8 mouse cellular contexts compared by ENCODE assay signal in the genomic region with DNA sequence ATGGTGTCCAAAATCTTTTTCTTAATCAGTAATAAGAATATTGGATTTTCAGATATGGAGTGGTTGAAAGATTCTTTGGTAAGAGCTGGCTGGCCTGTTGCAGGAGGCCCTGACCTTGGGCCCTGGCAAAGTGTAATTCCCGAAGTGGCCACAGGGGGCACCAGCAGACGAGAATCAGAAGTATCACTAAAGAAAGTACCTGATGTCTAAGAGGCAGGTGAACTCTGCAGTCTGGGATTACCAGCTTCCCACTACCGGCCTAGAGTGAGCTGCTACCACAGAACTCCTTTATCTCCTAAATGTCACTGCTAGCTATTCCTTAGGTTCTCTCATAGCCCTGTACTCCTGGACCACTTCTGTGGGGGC. TPM values are rescaled to one million over a fixed set of nuclear protein-coding genes. Genes with fewer than 3 reads are reported as not detected.
DNase-seq lines count a peak whose midpoint lies in the region; TF ChIP-seq lines count a peak whose summit lies in the region.

No protein-coding gene starts in this region.

- H3K27me3 ChIP-seq in MEL (ENCODE audit: control insufficient read depth in 1 of 2, insufficient read depth in 2 of 2, low read length in 2 of 2) = no peaks in the 10 kb centered on the region

- no peaks in the 10 kb centered on the region for H3K9me3 ChIP-seq in MEL (replicated peaks; ENCODE audit: insufficient read depth, low read length)

- H3K27ac ChIP-seq in MEL (ENCODE audit: control insufficient read depth, low read depth, low read length) = no peak overlapping the region
- peak overlapping the region; percentile 48; the same call in 1 of the 2 replicates for H3K27ac ChIP-seq in left cerebral cortex, adult 2 months

- H3K4me3 ChIP-seq in MEL (ENCODE audit: control insufficient read depth in 1 of 2, insufficient read depth in 1 of 2, low read depth in 2 of 2, low read length in 2 of 2) = no peak overlapping the region
- H3K4me3 ChIP-seq in left cerebral cortex, adult 2 months = no peak overlapping the region

- TF ChIP-seq EP300 in MEL (IDR thresholded peaks at IDR 0.05; ENCODE audit: low read depth in 1 of 2, low read length in 2 of 2) = no peak

- peak; percentile 86 to 97 for DNase-seq in heart, adult 18-20 months
- no peak for DNase-seq in heart, postnatal 25 days (ENCODE audit: low spot score)
- DNase-seq in MEL (ENCODE audit: low read depth, low spot score) = peak; percentile 84
- DNase-seq in cerebellum, adult 9-10 months = peak; percentile 94
- DNase-seq in heart, adult 9 months (ENCODE audit: low spot score in 2 of 2) = peak; percentile 79 to 86
- peak; percentile 76 to 85 for DNase-seq in left cerebral cortex, adult 2 months (ENCODE audit: extremely low spot score in 1 of 2, low spot score in 2 of 2)
- peak; percentile 86 for DNase-seq in ovary, postnatal 36 days (ENCODE audit: low spot score)
- DNase-seq in thymus, postnatal 14 days = peak; percentile 90

- intact Hi-C loops in heart, postnatal 25 days (cut with DNase I) = loop anchor here (2.0 kb wide), 1 partner anchor 28 kb away; a partner anchor contains a TSS
- intact Hi-C loops in left cerebral cortex, adult 2 months (cut with DNase I) = no loop called here

- TF ChIP-seq RAD21 in MEL (IDR thresholded peaks at IDR 0.05; ENCODE audit: low read depth, low read length) = peak; percentile 50

- TF ChIP-seq POLR2A in MEL (IDR thresholded peaks at IDR 0.05; ENCODE audit: control insufficient read depth in 1 of 2, insufficient read depth in 1 of 2, low read depth in 1 of 2, low read length in 2 of 2, poor library complexity in 1 of 2) = no peak

- peaks cover 6 to 16% of the 10 kb centered on the region in 2 experiments; a peak in 3 of 4 replicates for H3K4me1 ChIP-seq in MEL (ENCODE audit: control insufficient read depth in 1 of 2, insufficient read depth in 2 of 2, low read length in 2 of 2)

- peaks cover 6 to 7% of the 10 kb centered on the region in 2 experiments for H3K36me3 ChIP-seq in MEL (ENCODE audit: control insufficient read depth in 1 of 2, insufficient read depth in 2 of 2, low read length in 2 of 2)

- peak; percentile 75 to 93 (median 79) for TF ChIP-seq CTCF in MEL (IDR thresholded peaks at IDR 0.05 in 2 of 3, conservative IDR thresholded peaks at IDR 0.05 in 1 of 3; ENCODE audit: control insufficient read depth in 1 of 3, insufficient read depth in 1 of 3, low read depth in 2 of 3, low read length in 3 of 3, poor library complexity in 1 of 3, severe bottlenecking in 1 of 3)
- TF ChIP-seq CTCF in left cerebral cortex, adult 2 months (IDR thresholded peaks at IDR 0.05) = peak; percentile 96

- H3K79me2 ChIP-seq in MEL (ENCODE audit: control insufficient read depth, insufficient read depth, low read length, poor library complexity) = peaks cover 17% of the 10 kb centered on the region

- H3K9ac ChIP-seq in MEL (ENCODE audit: control insufficient read depth, low read depth, low read length, poor library complexity, severe bottlenecking) = no peak overlapping the region

TF ChIP-seq in MEL, 35 proteins besides CTCF, POLR2A, EP300 and RAD21:
- TF ChIP-seq HCFC1 (IDR thresholded peaks at IDR 0.05; ENCODE audit: low read depth, low read length) (no peak), TBP (IDR thresholded peaks at IDR 0.05; ENCODE audit: low read depth, low read length) (no peak), BHLHE40 (IDR thresholded peaks at IDR 0.05; ENCODE audit: borderline replicate concordance, low read depth, low read length) (no peak), POLR2AphosphoS2 (IDR thresholded peaks at IDR 0.05; ENCODE audit: low read length) (no peak), MYC (IDR thresholded peaks at IDR 0.05; ENCODE audit: low read depth, low read length) (no peak), NRF1 (IDR thresholded peaks at IDR 0.05; ENCODE audit: insufficient read depth, low read depth, low read length, poor library complexity, severe bottlenecking) (no peak), E2F4 (IDR thresholded peaks at IDR 0.05; ENCODE audit: borderline replicate concordance, low read depth, low read length) (no peak), GATA1 (IDR thresholded peaks at IDR 0.05; ENCODE audit: low read depth, low read length) (no peak), SIN3A (IDR thresholded peaks at IDR 0.05; ENCODE audit: low read length) (peak; percentile 62; the same call in 1 of the 2 replicates), TAL1 (IDR thresholded peaks at IDR 0.05; ENCODE audit: low read length) (no peak), TCF12 (IDR thresholded peaks at IDR 0.05; ENCODE audit: low read depth, low read length) (no peak), CHD2 (IDR thresholded peaks at IDR 0.05; ENCODE audit: low read length) (no peak), ZNF384 (IDR thresholded peaks at IDR 0.05; ENCODE audit: low read depth, low read length) (no peak), RCOR1 (IDR thresholded peaks at IDR 0.05; ENCODE audit: low read depth, low read length) (no peak), SMC3 (IDR thresholded peaks at IDR 0.05; ENCODE audit: low read depth, low read length) (peak; percentile 41), NELFE (IDR thresholded peaks at IDR 0.05; ENCODE audit: low read depth, low read length) (no peak), MEF2A (IDR thresholded peaks at IDR 0.05; ENCODE audit: extremely low read depth, insufficient replicate concordance, low read depth, low read length, poor library complexity, severe bottlenecking) (no peak), USF2 (IDR thresholded peaks at IDR 0.05; ENCODE audit: borderline replicate concordance in 1 of 2, insufficient read depth in 1 of 2, low read depth in 1 of 2, low read length in 2 of 2) (no peak), ZKSCAN1 (IDR thresholded peaks at IDR 0.05; ENCODE audit: low read depth, low read length) (no peak), ZC3H11A (IDR thresholded peaks at IDR 0.05; ENCODE audit: low read depth, low read length) (no peak; the same call in 1 of the 2 replicates), CHD1 (IDR thresholded peaks at IDR 0.05; ENCODE audit: low read depth, low read length) (no peak), ETS1 (IDR thresholded peaks at IDR 0.05; ENCODE audit: low read depth, low read length) (0 out of 2 replicates have a peak, but pooled peaks have one; percentile 3)

RNA-seq across cellular contexts. Expression of a gene that starts 2.6 kb away (rescaled TPM):
- total RNA-seq in heart, adult 18-20 months (2021) = 10 to 100 TPM; 38.8 to 48.5 TPM
- total RNA-seq in heart, postnatal 25 days (2021) = 10 to 100 TPM; 32.3 to 61.0 TPM
- total RNA-seq in MEL (2012; rRNA removed) = 4.5 and 5.6 TPM in 2 replicates
- 10 to 100 TPM in 1 of 2 experiments, not detected in 1; 34.9 TPM for polyA plus RNA-seq in MEL (2012; ENCODE audit: insufficient read depth in 1 of 2, insufficient read length in 2 of 2, low read depth in 1 of 2, low replicate concordance in 2 of 2, missing spikeins in 1 of 2)
- 100 to 1,000 TPM; 114 to 185 TPM for total RNA-seq in left cerebral cortex, adult 2 months (2021)

RNA-seq across cellular contexts. Expression of a gene that starts 4.1 kb away (rescaled TPM):
- 10 to 100 TPM; 53.9 to 55.4 TPM for total RNA-seq in heart, adult 18-20 months (2021)
- 10 to 100 TPM; 59.6 to 65.7 TPM for total RNA-seq in heart, postnatal 25 days (2021)
- total RNA-seq in MEL (2012; rRNA removed) = 3.3 and 4.2 TPM in 2 replicates
- polyA plus RNA-seq in MEL (2012; ENCODE audit: insufficient read depth in 1 of 2, insufficient read length in 2 of 2, low read depth in 1 of 2, low replicate concordance in 2 of 2, missing spikeins in 1 of 2) = 10 to 100 TPM in 1 of 2 experiments, not detected in 1; 28.9 TPM
- total RNA-seq in left cerebral cortex, adult 2 months (2021) = 1,000 to 10,000 TPM; 1,115 to 1,119 TPM

RNA-seq across cellular contexts. Expression of a gene that starts 21.8 kb away (rescaled TPM):
- 1 to 10 TPM; 5.3 to 7.0 TPM for total RNA-seq in heart, adult 18-20 months (2021)
- 1 to 10 TPM; 4.4 to 9.8 TPM for total RNA-seq in heart, postnatal 25 days (2021)
- total RNA-seq in MEL (2012; rRNA removed) = 44.8 and 47.0 TPM in 2 replicates
- polyA plus RNA-seq in MEL (2012; ENCODE audit: insufficient read depth in 1 of 2, insufficient read length in 2 of 2, low read depth in 1 of 2, low replicate concordance in 2 of 2, missing spikeins in 1 of 2) = 10 to 100 TPM in 1 of 2 experiments, not detected in 1; 79.5 TPM
- total RNA-seq in left cerebral cortex, adult 2 months (2021) = 10 to 100 TPM; 23.3 to 28.0 TPM

RNA-seq across cellular contexts. Expression of a gene that starts 27.8 kb away (rescaled TPM):
- under 1 TPM in 1 of 2 experiments, not detected in 1; 0.15 TPM for total RNA-seq in heart, adult 18-20 months (2021)
- under 1 TPM in 1 of 2 experiments, not detected in 1; 0.14 TPM for total RNA-seq in heart, postnatal 25 days (2021)
- 0.08 TPM in 1 of 2 replicates, not detected in the other for total RNA-seq in MEL (2012; rRNA removed)
- polyA plus RNA-seq in MEL (2012; ENCODE audit: insufficient read depth in 1 of 2, insufficient read length in 2 of 2, low read depth in 1 of 2, low replicate concordance in 2 of 2, missing spikeins in 1 of 2) = 1 to 10 TPM in 1 of 2 experiments, not detected in 1; 1.4 TPM
- under 1 TPM; 0.57 to 0.82 TPM for total RNA-seq in left cerebral cortex, adult 2 months (2021)

RNA-seq across cellular contexts. Expression of a gene that starts 30.0 kb away (rescaled TPM):
- total RNA-seq in heart, adult 18-20 months (2021) = under 1 TPM; 0.23 to 0.27 TPM
- under 1 TPM in 1 of 2 experiments, not detected in 1; 0.21 TPM for total RNA-seq in heart, postnatal 25 days (2021)
- total RNA-seq in MEL (2012; rRNA removed) = 0.08 TPM in 1 of 2 replicates, not detected in the other
- polyA plus RNA-seq in MEL (2012; ENCODE audit: insufficient read depth in 1 of 2, insufficient read length in 2 of 2, low read depth in 1 of 2, low replicate concordance in 2 of 2, missing spikeins in 1 of 2) = under 1 TPM in 1 of 2 experiments, not detected in 1; 0.26 TPM
- 1 to 10 TPM; 1.3 to 1.4 TPM for total RNA-seq in left cerebral cortex, adult 2 months (2021)

Comparison
In these comparisons a context has a peak if more than half of its experiments do, and no peak if none do; other contexts are left out.
1. RNA of a gene that starts 4.1 kb away (total RNA-seq): 1,115 to 1,119 TPM in left cerebral cortex, adult 2 months; 59.6 to 65.7 TPM in heart, postnatal 25 days, 53.9 to 55.4 TPM in heart, adult 18-20 months and 3.3 to 4.2 TPM in MEL; every median in the first group is over 10 times any median in the second.